Mouse (Mus musculus): ENCODE measurements around the gene Mlst8. TPM values are rescaled to one million over a fixed set of nuclear protein-coding genes. Genes with fewer than 3 reads are reported as not detected.
A peak's percentile ranks its signal among the peaks of the same experiment; 100 is the strongest.

Mlst8 gene
- total and polyA plus RNA-seq, 3 experiments, result 35.4 to 57.3 TPM; not detected in 1

- no peak for TF ChIP-seq MAZ (IDR thresholded peaks at IDR 0.05; ENCODE audit: low read depth, low read length)
- no peak for TF ChIP-seq MAFK (IDR thresholded peaks at IDR 0.05; ENCODE audit: borderline replicate concordance, low read depth, low read length)
Measured at GRCm38 (mm10) chr17:24429201-24429983, 49.5 kb downstream of the Mlst8 start (continued).

DNA sequence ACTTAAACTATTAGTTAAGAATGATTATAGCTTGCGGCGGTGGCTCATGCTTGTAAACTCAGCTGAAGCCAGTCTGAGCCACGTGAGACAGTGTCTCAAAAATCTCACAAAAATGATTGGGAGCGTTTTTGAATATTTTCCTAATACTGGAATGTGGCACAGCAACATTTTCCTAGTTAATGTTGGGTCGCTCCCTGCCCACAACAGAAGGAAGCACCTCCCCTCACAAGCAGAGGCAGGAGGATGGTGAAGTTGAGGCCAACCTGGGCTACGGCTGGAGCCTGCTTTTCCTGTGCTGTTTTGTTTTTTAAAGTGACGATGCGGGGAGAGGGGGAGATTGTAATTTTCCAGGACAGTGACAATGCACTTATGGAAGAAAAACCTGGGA, 51.7 kb downstream of the Mlst8 start:
- peak overlapping the region; percentile 59 to 77 for H3K4me3 ChIP-seq (ENCODE audit: control insufficient read depth in 1 of 2, insufficient read depth in 1 of 2, low read depth in 2 of 2, low read length in 2 of 2)
- peak; percentile 59 for DNase-seq (ENCODE audit: low read depth, low spot score)
- no peaks in the 10 kb centered on the region for H3K9me3 ChIP-seq (replicated peaks; ENCODE audit: insufficient read depth, low read length)
- TF ChIP-seq CTCF (IDR thresholded peaks at IDR 0.05 in 2 of 3, conservative IDR thresholded peaks at IDR 0.05 in 1 of 3; ENCODE audit: control insufficient read depth in 1 of 3, insufficient read depth in 1 of 3, low read depth in 2 of 3, low read length in 3 of 3, poor library complexity in 1 of 3, severe bottlenecking in 1 of 3) (no peak), TCF12 (IDR thresholded peaks at IDR 0.05; ENCODE audit: low read depth, low read length) (no peak), CHD1 (IDR thresholded peaks at IDR 0.05; ENCODE audit: low read depth, low read length) (no peak), KAT2A (conservative IDR thresholded peaks at IDR 0.05; ENCODE audit: low read depth, low read length) (no peak), ELF1 (IDR thresholded peaks at IDR 0.05; ENCODE audit: low read depth, low read length) (no peak), MAX (IDR thresholded peaks at IDR 0.05; ENCODE audit: low read length) (peak; percentile 70), USF2 (IDR thresholded peaks at IDR 0.05; ENCODE audit: borderline replicate concordance in 1 of 2, insufficient read depth in 1 of 2, low read depth in 1 of 2, low read length in 2 of 2) (no peak), POLR2AphosphoS2 (IDR thresholded peaks at IDR 0.05; ENCODE audit: low read length) (no peak), MXI1 (IDR thresholded peaks at IDR 0.05; ENCODE audit: low read depth, low read length) (peak; percentile 78; the same call in 1 of the 2 replicates), NRF1 (IDR thresholded peaks at IDR 0.05; ENCODE audit: insufficient read depth, low read depth, low read length, poor library complexity, severe bottlenecking) (no peak), MAZ (IDR thresholded peaks at IDR 0.05; ENCODE audit: low read depth, low read length) (no peak), USF1 (IDR thresholded peaks at IDR 0.05; ENCODE audit: low read depth, low read length) (no peak; the same call in 1 of the 2 replicates), JUND (IDR thresholded peaks at IDR 0.05; ENCODE audit: low read depth, low read length) (no peak), TAL1 (IDR thresholded peaks at IDR 0.05; ENCODE audit: low read length) (no peak), RCOR1 (IDR thresholded peaks at IDR 0.05; ENCODE audit: low read depth, low read length) (no peak), EP300 (IDR thresholded peaks at IDR 0.05; ENCODE audit: low read depth in 1 of 2, low read length in 2 of 2) (no peak), HCFC1 (IDR thresholded peaks at IDR 0.05; ENCODE audit: low read depth, low read length) (no peak), E2F4 (IDR thresholded peaks at IDR 0.05; ENCODE audit: borderline replicate concordance, low read depth, low read length) (no peak), TBP (IDR thresholded peaks at IDR 0.05; ENCODE audit: low read depth, low read length) (peak; percentile 8; the same call in 1 of the 2 replicates), CHD2 (IDR thresholded peaks at IDR 0.05; ENCODE audit: low read length) (no peak), POLR2A (IDR thresholded peaks at IDR 0.05; ENCODE audit: control insufficient read depth in 1 of 2, insufficient read depth in 1 of 2, low read depth in 1 of 2, low read length in 2 of 2, poor library complexity in 1 of 2) (no peak), MEF2A (IDR thresholded peaks at IDR 0.05; ENCODE audit: extremely low read depth, insufficient replicate concordance, low read depth, low read length, poor library complexity, severe bottlenecking) (no peak), MYC (IDR thresholded peaks at IDR 0.05; ENCODE audit: low read depth, low read length) (peak; percentile 54; the same call in 1 of the 2 replicates), ZMIZ1 (IDR thresholded peaks at IDR 0.05; ENCODE audit: low read depth, low read length) (no peak), GABPA (IDR thresholded peaks at IDR 0.05; ENCODE audit: low read depth, low read length) (no peak)
- peaks cover 11% of the 10 kb centered on the region for H3K79me2 ChIP-seq (ENCODE audit: control insufficient read depth, insufficient read depth, low read length, poor library complexity)
- H3K27me3 ChIP-seq (ENCODE audit: control insufficient read depth in 1 of 2, insufficient read depth in 2 of 2, low read length in 2 of 2), result no peaks in the 10 kb centered on the region
- peak overlapping the region; percentile 52 for H3K27ac ChIP-seq (ENCODE audit: control insufficient read depth, low read depth, low read length)
- H3K9ac ChIP-seq (ENCODE audit: control insufficient read depth, low read depth, low read length, poor library complexity, severe bottlenecking), result peak overlapping the region; percentile 80
- H3K4me1 ChIP-seq (ENCODE audit: control insufficient read depth in 1 of 2, insufficient read depth in 2 of 2, low read length in 2 of 2), result peaks cover 3 to 5% of the 10 kb centered on the region in 2 experiments; a peak in 2 of 4 replicates
- peaks cover 6 to 12% of the 10 kb centered on the region in 2 experiments; a peak in 3 of 4 replicates for H3K36me3 ChIP-seq (ENCODE audit: control insufficient read depth in 1 of 2, insufficient read depth in 2 of 2, low read length in 2 of 2)

All from MEL (cell line).